Mouse (Mus musculus): ENCODE measurements at regions not wholly inside any gene's neighbourhood (a gene's known extent, or its start where the extent isn't known, plus 50 kb on each side); places are given as distances from the start of the nearest gene placed in this dataset.

GRCm38 (mm10) chr3:106879994-106880393 is 53.9 kb upstream of the Olfr266 start:
- H3K9me3 ChIP-seq, result no peaks in the 10 kb centered on the region
- H3K9ac ChIP-seq, result no peak overlapping the region
- no peak; the same call in 1 of the 2 replicates for ATAC-seq (ENCODE audit: low FRiP score)
- H3K4me2 ChIP-seq, result no peak overlapping the region
- H3K27ac ChIP-seq, result no peak overlapping the region
- no peaks in the 10 kb centered on the region for H3K36me3 ChIP-seq (replicated peaks)
- no peak overlapping the region for H3K4me3 ChIP-seq (replicated peaks)
- no peaks in the 10 kb centered on the region for H3K27me3 ChIP-seq
- no peaks in the 10 kb centered on the region for H3K4me1 ChIP-seq

GRCm38 (mm10) chr3:106903198-106903597 is 77.1 kb upstream of the Olfr266 start:
- Histone ChIP-seq H3K36me3 (replicated peaks) (no peaks in the 10 kb centered on the region), H3K4me2 (no peak overlapping the region), H3K27me3 (no peaks in the 10 kb centered on the region), H3K9ac (no peak overlapping the region), H3K27ac (no peak overlapping the region), H3K4me1 (no peaks in the 10 kb centered on the region), H3K4me3 (replicated peaks) (no peak overlapping the region), H3K9me3 (no peaks in the 10 kb centered on the region)
- ATAC-seq (ENCODE audit: low FRiP score), result peak; percentile 61; the same call in 1 of the 2 replicates
- 32% methylated on average over 2 of the region's 2 CpGs for WGBS

GRCm38 (mm10) chr3:106906668-106907067 is 80.6 kb upstream of the Olfr266 start:
- WGBS, result 78% methylated on average over 3 of the region's 3 CpGs
- Histone ChIP-seq H3K27me3 (no peaks in the 10 kb centered on the region), H3K4me1 (no peaks in the 10 kb centered on the region), H3K9ac (no peak overlapping the region), H3K36me3 (replicated peaks) (no peaks in the 10 kb centered on the region), H3K27ac (no peak overlapping the region), H3K4me2 (no peak overlapping the region), H3K4me3 (replicated peaks) (no peak overlapping the region), H3K9me3 (no peaks in the 10 kb centered on the region)
- no peak for ATAC-seq (ENCODE audit: low FRiP score)

- Histone ChIP-seq H3K27ac (no peak overlapping the region), H3K4me2 (no peak overlapping the region), H3K4me1 (no peaks in the 10 kb centered on the region), H3K36me3 (replicated peaks) (no peaks in the 10 kb centered on the region), H3K27me3 (no peaks in the 10 kb centered on the region), H3K4me3 (replicated peaks) (no peak overlapping the region), H3K9me3 (peaks cover 19% of the 10 kb centered on the region), H3K9ac (no peak overlapping the region)
- ATAC-seq (ENCODE audit: low FRiP score), result no peak
These were observed 99.9 kb upstream of the Kcna3 start for GRCm38 (mm10) chr3:106936067-106936466.

GRCm38 (mm10) chr3:106940095-106940494 is 95.9 kb upstream of the Kcna3 start:
- Histone ChIP-seq H3K4me2 (no peak overlapping the region), H3K27ac (no peak overlapping the region), H3K36me3 (replicated peaks) (no peaks in the 10 kb centered on the region), H3K4me3 (replicated peaks) (no peak overlapping the region), H3K9me3 (peaks cover 7% of the 10 kb centered on the region; the same call in 1 of the 2 replicates), H3K27me3 (no peaks in the 10 kb centered on the region), H3K4me1 (no peaks in the 10 kb centered on the region), H3K9ac (no peak overlapping the region)
- no peak for ATAC-seq (ENCODE audit: low FRiP score)
- WGBS, result 69% methylated on average over 3 of the region's 3 CpGs

GRCm38 (mm10) chr3:106955555-106956446 is 80.2 kb upstream of the Kcna3 start:
- Histone ChIP-seq H3K4me3 (replicated peaks) (no peak overlapping the region), H3K27ac (peak overlapping the region; percentile 89), H3K9ac (no peak overlapping the region), H3K4me2 (peak overlapping the region; percentile 11), H3K9me3 (no peaks in the 10 kb centered on the region), H3K27me3 (no peaks in the 10 kb centered on the region), H3K36me3 (replicated peaks) (no peaks in the 10 kb centered on the region), H3K4me1 (peaks cover 27% of the 10 kb centered on the region)
- peak; percentile 88 for ATAC-seq (ENCODE audit: low FRiP score)
- 2% methylated on average over 9 of the region's 9 CpGs for WGBS

GRCm38 (mm10) chr3:106957162-106957895 is 78.6 kb upstream of the Kcna3 start:
- no peak for ATAC-seq (ENCODE audit: low FRiP score)
- 38% methylated on average over 7 of the region's 7 CpGs for WGBS
- Histone ChIP-seq H3K27me3 (no peaks in the 10 kb centered on the region), H3K36me3 (replicated peaks) (no peaks in the 10 kb centered on the region), H3K9ac (no peak overlapping the region), H3K27ac (peak overlapping the region; percentile 68; the same call in 1 of the 2 replicates), H3K4me3 (replicated peaks) (no peak overlapping the region), H3K9me3 (no peaks in the 10 kb centered on the region), H3K4me1 (peaks cover 27% of the 10 kb centered on the region), H3K4me2 (no peak overlapping the region)

GRCm38 (mm10) chr3:106958194-106958593 is 77.8 kb upstream of the Kcna3 start:
- Histone ChIP-seq H3K4me2 (no peak overlapping the region), H3K36me3 (replicated peaks) (no peaks in the 10 kb centered on the region), H3K4me1 (peaks cover 27% of the 10 kb centered on the region), H3K4me3 (replicated peaks) (no peak overlapping the region), H3K27me3 (no peaks in the 10 kb centered on the region), H3K27ac (no peak overlapping the region), H3K9me3 (no peaks in the 10 kb centered on the region), H3K9ac (no peak overlapping the region)
- no peak for ATAC-seq (ENCODE audit: low FRiP score)
- 86% methylated on average over 2 of the region's 2 CpGs for WGBS

- Histone ChIP-seq H3K4me2 (no peak overlapping the region), H3K4me1 (peaks cover 17% of the 10 kb centered on the region), H3K9ac (no peak overlapping the region), H3K36me3 (replicated peaks) (no peaks in the 10 kb centered on the region), H3K27me3 (no peaks in the 10 kb centered on the region), H3K9me3 (no peaks in the 10 kb centered on the region), H3K27ac (no peak overlapping the region), H3K4me3 (replicated peaks) (no peak overlapping the region)
- ATAC-seq (ENCODE audit: low FRiP score), result no peak
- 52% methylated on average over 1 of the region's 1 CpGs for WGBS
These were observed 75.4 kb upstream of the Kcna3 start for GRCm38 (mm10) chr3:106960596-106960995.

GRCm38 (mm10) chr3:106962466-106962865 is 73.5 kb upstream of the Kcna3 start:
- 45% methylated on average over 2 of the region's 2 CpGs for WGBS
- H3K27me3 ChIP-seq, result no peaks in the 10 kb centered on the region

GRCm38 (mm10) chr3:106966198-106966597 is 69.8 kb upstream of the Kcna3 start:
- H3K27ac ChIP-seq, result no peak overlapping the region
- H3K36me3 ChIP-seq (replicated peaks), result no peaks in the 10 kb centered on the region
- no peak overlapping the region for H3K4me3 ChIP-seq (replicated peaks)
- no peak overlapping the region for H3K4me2 ChIP-seq
- no peak overlapping the region for H3K9ac ChIP-seq
- no peaks in the 10 kb centered on the region for H3K27me3 ChIP-seq
- WGBS, result 76% methylated on average over 2 of the region's 2 CpGs
- H3K9me3 ChIP-seq, result no peaks in the 10 kb centered on the region
- H3K4me1 ChIP-seq, result peaks cover 3% of the 10 kb centered on the region; the same call in 1 of the 2 replicates
- no peak for ATAC-seq (ENCODE audit: low FRiP score)

More at GRCm38 (mm10) chr3:106962466-106962865, 73.5 kb upstream of the Kcna3 start:
- Histone ChIP-seq H3K4me1 (peaks cover under 1% of the 10 kb centered on the region; the same call in 1 of the 2 replicates), H3K36me3 (replicated peaks) (no peaks in the 10 kb centered on the region), H3K9me3 (no peaks in the 10 kb centered on the region), H3K9ac (no peak overlapping the region), H3K4me2 (no peak overlapping the region), H3K27ac (no peak overlapping the region), H3K4me3 (replicated peaks) (no peak overlapping the region)
- ATAC-seq (ENCODE audit: low FRiP score), result no peak

GRCm38 (mm10) chr3:106967479-106967878 is 68.5 kb upstream of the Kcna3 start:
- no peak overlapping the region for H3K4me3 ChIP-seq (replicated peaks)
- H3K9me3 ChIP-seq, result no peaks in the 10 kb centered on the region
- H3K36me3 ChIP-seq (replicated peaks), result no peaks in the 10 kb centered on the region
- peaks cover 3% of the 10 kb centered on the region; the same call in 1 of the 2 replicates for H3K4me1 ChIP-seq
- ATAC-seq (ENCODE audit: low FRiP score), result no peak
- H3K4me2 ChIP-seq, result no peak overlapping the region
- 97% methylated on average over 1 of the region's 1 CpGs for whole genome bisulfite sequencing
- no peaks in the 10 kb centered on the region for H3K27me3 ChIP-seq
- H3K9ac ChIP-seq, result no peak overlapping the region
- H3K27ac ChIP-seq, result no peak overlapping the region
